Mouse (Mus musculus) heart, embryonic 11.5 days (tissue): Measurements from ENCODE around the gene Syk. TPM values are rescaled to one million over a fixed set of nuclear protein-coding genes. Genes with fewer than 3 reads are reported as not detected.

Source experiments
- ATAC-seq: fragments of 200-750 bp; cut with Nextera tagmentation; replicated peaks from 2 replicates; pipeline ENCODE4 v1.8.0; 2017; ENCODE audit warnings: moderate library complexity; ENCODE audit not compliant: insufficient number of reproducible peaks, low FRiP score, low TSS enrichment
- H3K27ac ChIP-seq: fragments of 300-500 bp; sonication (generic); 2 replicates; pipeline ENCODE4 v1.5.1; 2014; ENCODE audit warnings: mild to moderate bottlenecking, low read depth, low read length
- H3K27me3 ChIP-seq: fragments of 300-500 bp; sonication (generic); 2 replicates; pipeline ENCODE4 v1.6.1; 2014; ENCODE audit warnings: mild to moderate bottlenecking, low read length, mixed read lengths; ENCODE audit not compliant: control insufficient read depth, insufficient read depth
- H3K36me3 ChIP-seq: fragments of 300-500 bp; sonication (generic); 2 replicates; pipeline ENCODE4 v1.6.1; 2014; ENCODE audit warnings: mild to moderate bottlenecking, low read length, moderate library complexity, mixed read lengths; ENCODE audit not compliant: control insufficient read depth, insufficient read depth
- H3K4me1 ChIP-seq: fragments of 300-500 bp; sonication (generic); 2 replicates; pipeline ENCODE4 v1.6.1; 2014; ENCODE audit warnings: low read length; ENCODE audit not compliant: control insufficient read depth, insufficient read depth
- H3K4me2 ChIP-seq: fragments of 300-500 bp; sonication (generic); 2 replicates; pipeline ENCODE4 v1.6.1; 2014; ENCODE audit warnings: mild to moderate bottlenecking, moderate library complexity
- H3K4me3 ChIP-seq: fragments of 300-500 bp; sonication (generic); 2 replicates; pipeline ENCODE4 v1.5.1; 2014; ENCODE audit warnings: low read depth, low read length
- H3K9ac ChIP-seq: fragments of 300-500 bp; sonication (generic); 2 replicates; pipeline ENCODE4 v1.6.1; 2014; ENCODE audit warnings: mild to moderate bottlenecking, low read depth, low read length, moderate library complexity
- H3K9me3 ChIP-seq: fragments of 300-500 bp; sonication (generic); replicated peaks from 2 replicates; pipeline ENCODE4 v1.6.1; 2016; ENCODE audit warnings: low read length; ENCODE audit not compliant: control insufficient read depth
- WGBS: fragments of 180-500 bp; shearing (Covaris S2); extraction: QIAGEN DNeasy Blood & Tissue Kit; methylation state at CpG from one replicate; pipeline ENCODE4 v1.1.7; 2014; ENCODE audit not compliant: insufficient replicate concordance; 5-methylcytosine and 5-hydroxymethylcytosine counted together
- polyA plus RNA-seq: library from polyadenylated mRNA; unstranded; fragments of >200 nt; fragmentation: Nextera tagmentation; extraction: Ambion mirVana; gene quantifications from 2 replicates; pipeline ENCODE4 v1.2.1, GENCODE M21; 2014

The Syk gene
- polyA plus RNA-seq, 1 experiment from 2014 or later = 6.4 TPM

DNA sequence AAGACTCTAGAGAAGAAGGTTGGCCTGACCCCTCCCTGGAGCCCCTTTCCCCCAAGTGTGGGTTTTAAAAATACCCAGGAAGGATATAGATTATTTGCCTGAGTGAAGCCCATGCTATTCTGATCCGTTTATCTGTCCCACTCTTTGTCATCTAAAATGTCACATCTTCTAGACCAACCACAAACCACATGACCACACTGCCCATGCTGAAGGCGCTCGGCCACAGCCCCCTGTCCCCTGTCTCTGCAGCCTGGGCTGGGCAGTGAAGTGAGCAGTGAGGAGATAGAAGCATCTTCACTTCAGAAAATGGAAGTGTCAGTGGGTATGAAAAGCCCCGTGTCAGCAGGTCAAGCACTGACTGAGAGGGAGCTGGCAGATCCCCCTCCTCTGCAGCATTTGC lies 40.3 kb upstream of the Syk start:
- WGBS = 50% methylated on average over 4 of the region's 4 CpGs

DNA sequence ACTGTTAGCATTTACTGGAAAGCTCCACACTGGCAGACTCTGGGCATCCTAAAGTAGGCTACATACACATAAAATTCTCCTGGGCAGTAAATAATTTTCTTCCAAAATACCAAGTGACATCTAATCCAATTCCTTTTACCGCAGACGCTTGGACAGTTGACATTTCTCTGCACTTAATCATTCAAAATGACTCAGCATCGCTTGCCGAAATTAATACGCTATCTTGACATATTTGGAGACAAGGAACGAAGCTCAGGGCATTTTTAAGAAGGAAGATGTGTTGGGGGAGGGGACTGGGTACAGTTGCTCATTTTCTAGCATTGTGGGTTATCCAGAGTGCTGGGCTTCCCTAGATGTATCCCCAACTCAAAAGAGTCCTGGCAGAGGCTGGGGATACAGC lies 36.7 kb upstream of the Syk start:
- Histone ChIP-seq H3K4me1 (no peaks in the 10 kb centered on the region), H3K4me2 (no peak overlapping the region), H3K27me3 (no peaks in the 10 kb centered on the region), H3K4me3 (no peak overlapping the region), H3K27ac (no peak overlapping the region), H3K36me3 (no peaks in the 10 kb centered on the region), H3K9ac (no peak overlapping the region), H3K9me3 (no peaks in the 10 kb centered on the region)
- ATAC-seq = no peak
- 78% methylated on average over 6 of the region's 6 CpGs for WGBS

More for the DNA sequence above, 40.3 kb upstream of the Syk start:
- H3K27ac ChIP-seq = no peak overlapping the region
- no peaks in the 10 kb centered on the region for H3K9me3 ChIP-seq
- H3K4me2 ChIP-seq = no peak overlapping the region
- H3K36me3 ChIP-seq = no peaks in the 10 kb centered on the region
- H3K4me3 ChIP-seq = no peak overlapping the region
- H3K27me3 ChIP-seq = no peaks in the 10 kb centered on the region
- H3K4me1 ChIP-seq = no peaks in the 10 kb centered on the region
- H3K9ac ChIP-seq = no peak overlapping the region
- ATAC-seq = no peak

DNA sequence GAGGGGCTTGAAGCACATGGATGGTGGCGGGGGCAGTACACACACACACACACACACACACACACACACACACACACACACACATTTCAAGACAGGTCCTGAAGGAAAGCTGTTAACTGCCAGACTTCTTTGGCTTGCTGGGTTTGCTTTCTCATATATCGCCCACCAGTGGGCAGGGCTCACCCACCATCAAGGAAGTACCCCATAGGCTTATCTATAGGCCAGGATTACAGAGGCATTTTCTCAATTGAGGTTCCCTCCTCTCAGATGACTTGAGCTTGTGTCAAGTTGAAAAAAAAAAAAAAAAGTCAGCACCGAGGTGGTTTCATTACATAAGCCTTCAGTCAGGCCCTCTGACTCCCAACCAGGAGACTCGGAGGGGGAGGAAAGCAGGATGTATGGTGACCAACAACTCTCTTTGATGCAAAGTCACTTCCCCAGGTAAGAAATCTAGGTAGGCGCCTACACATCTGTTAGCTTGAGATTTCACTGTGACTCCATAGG lies 32.2 kb upstream of the Syk start:
- Histone ChIP-seq H3K27ac (no peak overlapping the region), H3K27me3 (no peaks in the 10 kb centered on the region), H3K4me1 (no peaks in the 10 kb centered on the region), H3K4me2 (no peak overlapping the region), H3K9me3 (no peaks in the 10 kb centered on the region), H3K36me3 (no peaks in the 10 kb centered on the region), H3K9ac (no peak overlapping the region), H3K4me3 (no peak overlapping the region)
- WGBS = 61% methylated on average over 5 of the region's 5 CpGs
- ATAC-seq = no peak

DNA sequence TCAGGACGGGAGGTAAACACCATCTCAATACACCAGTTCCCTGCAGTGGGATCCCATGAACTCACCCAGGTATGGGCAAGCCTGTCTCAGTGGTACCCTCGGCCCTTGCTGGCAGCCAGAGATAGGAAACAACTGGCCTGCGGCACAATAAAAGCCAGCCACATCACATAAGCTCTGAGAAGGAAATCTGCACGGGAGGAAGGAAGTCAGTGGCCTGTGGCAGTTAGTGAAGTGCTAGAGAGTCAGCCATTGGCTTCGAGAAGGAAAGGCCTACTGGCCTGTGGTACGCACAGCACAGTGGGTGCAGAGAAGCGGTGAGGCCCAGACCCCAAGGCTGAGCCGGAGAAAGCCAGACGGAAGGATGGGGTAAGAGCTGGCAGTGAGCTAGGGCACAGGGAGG lies 31.7 kb upstream of the Syk start:
- no peak for ATAC-seq
- H3K36me3 ChIP-seq = no peaks in the 10 kb centered on the region
- H3K9ac ChIP-seq = no peak overlapping the region
- H3K27ac ChIP-seq = no peak overlapping the region
- WGBS = 79% methylated on average over 9 of the region's 9 CpGs
- no peaks in the 10 kb centered on the region for H3K4me1 ChIP-seq
- no peaks in the 10 kb centered on the region for H3K27me3 ChIP-seq
- no peak overlapping the region for H3K4me3 ChIP-seq
- H3K9me3 ChIP-seq = no peaks in the 10 kb centered on the region
- no peak overlapping the region for H3K4me2 ChIP-seq

DNA sequence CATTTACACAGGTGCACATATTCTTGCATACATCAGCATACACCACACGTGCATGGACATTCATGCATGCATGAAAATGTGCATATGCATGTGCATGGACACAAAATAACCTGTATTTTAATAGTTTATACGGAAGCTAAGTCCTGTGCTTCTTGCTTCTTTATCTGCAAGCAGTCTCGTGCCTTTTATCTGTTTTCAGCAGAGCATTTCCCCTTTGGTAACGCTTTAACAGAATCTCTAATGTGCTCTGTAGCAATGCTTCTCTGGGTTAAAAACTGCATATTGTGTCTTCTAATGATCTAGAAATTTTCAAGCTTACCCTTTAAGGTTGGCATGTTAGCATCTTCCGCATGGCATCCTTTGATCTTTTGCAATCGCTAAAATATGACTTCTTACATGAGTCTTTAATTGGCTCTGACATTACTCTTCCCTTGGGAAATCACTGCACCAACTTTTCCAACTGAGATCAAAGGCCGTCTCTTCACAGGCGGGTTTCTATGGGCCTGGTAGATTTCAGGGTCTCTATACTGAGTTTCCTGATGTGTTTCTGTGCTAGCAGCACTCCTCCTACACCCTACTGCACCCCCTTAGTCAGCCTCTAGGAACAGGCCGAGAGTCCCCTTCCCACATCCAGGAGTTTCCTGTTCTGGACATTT lies 30.0 kb upstream of the Syk start:
- no peak for ATAC-seq
- Histone ChIP-seq H3K27ac (no peak overlapping the region), H3K9ac (no peak overlapping the region), H3K4me1 (no peaks in the 10 kb centered on the region), H3K4me2 (no peak overlapping the region), H3K36me3 (no peaks in the 10 kb centered on the region), H3K4me3 (no peak overlapping the region), H3K9me3 (no peaks in the 10 kb centered on the region), H3K27me3 (no peaks in the 10 kb centered on the region)
- WGBS = 64% methylated on average over 9 of the region's 9 CpGs

DNA sequence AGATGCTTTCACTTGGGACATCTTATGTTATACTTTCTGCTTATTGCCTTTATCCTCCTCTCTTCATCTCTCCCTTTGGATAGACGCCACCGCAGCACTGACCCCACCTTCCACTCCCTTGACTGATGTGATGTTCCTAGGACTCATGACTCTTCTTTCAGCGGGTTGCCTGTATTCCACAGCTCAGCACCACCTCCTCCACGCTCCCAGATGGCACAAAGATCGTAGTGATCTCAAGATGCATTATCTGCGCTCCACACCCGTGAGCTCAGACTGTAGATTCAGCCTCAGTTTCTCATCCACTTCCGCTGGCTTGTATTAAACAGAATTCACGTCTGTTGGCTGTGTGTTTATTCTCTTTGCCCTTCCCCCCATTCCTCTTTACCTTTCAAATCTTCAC lies 28.3 kb upstream of the Syk start:
- Histone ChIP-seq H3K9ac (no peak overlapping the region), H3K36me3 (no peaks in the 10 kb centered on the region), H3K9me3 (no peaks in the 10 kb centered on the region), H3K4me3 (no peak overlapping the region), H3K4me2 (no peak overlapping the region), H3K27ac (no peak overlapping the region), H3K27me3 (no peaks in the 10 kb centered on the region), H3K4me1 (no peaks in the 10 kb centered on the region)
- WGBS = 81% methylated on average over 9 of the region's 9 CpGs
- no peak for ATAC-seq

DNA sequence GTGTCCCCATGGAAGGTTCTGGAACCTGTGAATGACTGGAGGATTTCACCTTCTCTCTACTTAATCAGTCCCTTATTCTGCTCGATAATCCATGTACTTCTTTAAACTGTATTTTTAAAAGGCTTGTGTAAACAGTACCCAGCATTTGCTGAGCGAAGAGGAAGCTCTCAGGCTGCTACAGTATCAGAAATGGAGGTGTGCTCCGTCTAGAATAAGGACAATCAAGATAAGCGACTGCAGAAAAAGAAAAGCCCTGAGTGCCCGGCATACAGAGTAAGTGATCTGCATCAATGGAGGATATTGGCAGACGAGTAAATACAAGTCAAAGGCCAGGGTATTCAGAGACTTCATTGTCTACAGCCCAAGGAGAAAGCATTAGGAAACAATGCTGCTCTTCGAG lies 25.6 kb upstream of the Syk start:
- Histone ChIP-seq H3K9me3 (no peaks in the 10 kb centered on the region), H3K9ac (no peak overlapping the region), H3K4me3 (no peak overlapping the region), H3K27ac (no peak overlapping the region), H3K4me2 (no peak overlapping the region), H3K36me3 (no peaks in the 10 kb centered on the region), H3K4me1 (no peaks in the 10 kb centered on the region), H3K27me3 (no peaks in the 10 kb centered on the region)
- no peak for ATAC-seq
- WGBS = 62% methylated on average over 7 of the region's 7 CpGs

DNA sequence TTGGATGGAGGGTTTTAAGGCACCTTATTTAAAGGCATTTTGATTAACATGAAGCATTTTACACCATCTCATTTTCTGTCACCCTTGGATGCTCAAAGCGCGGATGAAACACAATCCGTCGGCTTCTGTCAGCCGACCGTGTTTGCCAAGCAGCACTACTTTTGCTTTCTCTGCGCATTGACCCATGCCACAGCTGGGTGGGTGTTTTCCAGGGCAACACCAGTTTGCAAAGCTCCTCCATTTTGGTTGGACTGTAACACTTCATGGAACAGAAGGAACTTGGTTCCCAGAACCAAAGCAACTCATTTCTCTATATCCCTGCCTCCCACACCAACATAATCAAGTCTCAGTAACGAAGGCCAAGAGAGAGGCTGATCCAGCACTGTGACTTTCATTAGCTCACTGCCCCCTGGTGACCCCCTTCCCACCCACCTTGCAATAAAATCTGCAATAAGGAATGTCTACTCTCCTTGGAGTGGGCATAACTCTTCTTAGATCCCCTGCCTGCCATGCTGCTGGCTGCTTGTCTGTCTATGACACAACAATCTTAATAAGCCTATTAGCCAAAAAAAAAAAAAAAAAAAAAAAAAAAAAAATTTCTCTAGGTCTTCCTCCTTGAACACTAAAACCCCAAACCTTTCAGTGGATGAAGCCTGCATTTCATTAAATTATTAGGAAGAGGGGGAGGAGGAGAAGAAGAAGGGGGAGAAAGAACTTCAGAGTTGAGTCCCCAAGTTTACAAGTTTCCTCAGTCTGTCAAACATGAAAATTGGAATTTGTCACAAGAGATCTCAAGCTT lies 21.4 kb upstream of the Syk start:
- H3K4me1 ChIP-seq = no peaks in the 10 kb centered on the region
- no peak overlapping the region for H3K4me3 ChIP-seq
- no peaks in the 10 kb centered on the region for H3K36me3 ChIP-seq
- H3K9ac ChIP-seq = no peak overlapping the region
- H3K27ac ChIP-seq = no peak overlapping the region
- no peaks in the 10 kb centered on the region for H3K9me3 ChIP-seq
- no peak for ATAC-seq
- 88% methylated on average over 8 of the region's 8 CpGs for WGBS
- no peaks in the 10 kb centered on the region for H3K27me3 ChIP-seq
- H3K4me2 ChIP-seq = no peak overlapping the region
